Mouse (Mus musculus): ENCODE measurements around the gene Ldb2.

The Ldb2 gene

DNA sequence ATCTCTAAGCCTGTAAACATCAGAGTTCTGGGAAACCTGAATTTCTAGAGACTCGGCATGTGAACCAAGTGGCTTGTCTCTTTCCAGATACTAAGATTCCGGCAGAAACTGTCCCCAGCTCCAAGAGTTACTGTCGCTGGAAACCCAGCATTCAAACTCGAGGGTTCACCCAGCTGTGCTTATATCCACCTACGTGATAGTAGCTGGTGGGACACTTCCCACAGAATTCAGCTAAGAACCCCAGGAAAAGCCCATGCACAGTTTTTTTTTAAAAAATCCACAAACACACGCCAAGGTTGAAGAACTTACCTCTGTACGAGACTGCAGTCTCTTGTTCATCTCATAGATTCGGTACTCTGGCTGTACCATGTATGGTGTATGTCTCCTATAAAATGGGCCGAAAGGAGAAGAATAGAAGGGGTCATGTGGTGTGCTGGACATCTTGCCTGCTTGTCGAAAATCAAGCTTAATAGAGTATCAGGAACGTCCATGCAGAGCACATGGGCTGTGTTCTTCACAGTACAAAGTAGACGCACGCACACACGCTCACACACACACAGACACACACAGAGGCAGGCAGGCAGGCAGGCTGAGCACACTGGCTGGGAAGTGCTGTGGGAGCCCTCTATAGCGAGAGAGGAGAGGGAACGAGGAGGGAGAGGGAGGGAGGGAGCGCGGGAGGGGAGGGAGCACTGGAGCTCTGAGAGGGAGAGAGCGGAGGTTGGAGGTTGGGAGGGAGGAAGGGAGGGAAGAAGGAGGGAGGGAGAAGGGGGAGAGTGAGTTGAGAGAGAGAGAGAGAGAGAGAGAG, at the start of gene Ldb2:
Ldb2 (minus strand) TSS at position 628 of the 808 bp plus-strand sequence.
- 0 out of 2 replicates have a peak, but pooled peaks have one; percentile 36 for ATAC-seq (ENCODE audit: insufficient number of reproducible peaks, low FRiP score, low TSS enrichment)

DNA sequence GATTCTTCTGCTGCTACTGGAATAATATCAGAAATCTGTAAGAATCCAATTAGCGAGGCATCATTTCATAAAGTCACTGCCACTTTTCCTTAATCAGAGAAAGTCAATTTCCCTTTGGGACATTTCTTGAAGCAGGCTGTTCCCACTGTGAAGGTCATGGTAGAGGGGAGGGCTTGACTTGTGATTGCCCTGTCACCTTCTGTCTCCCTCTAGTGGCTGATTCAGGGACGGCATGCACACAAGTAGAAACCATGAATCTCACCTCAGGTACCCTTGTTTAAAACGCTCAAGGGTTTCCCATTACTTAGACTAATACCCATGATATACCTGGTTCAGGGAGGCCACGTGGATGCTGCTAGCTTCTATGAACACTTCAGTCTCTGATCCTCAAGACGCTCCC, 31.8 kb upstream of the Ldb2 start:
- no peak for ATAC-seq (ENCODE audit: insufficient number of reproducible peaks, low FRiP score, low TSS enrichment)

DNA sequence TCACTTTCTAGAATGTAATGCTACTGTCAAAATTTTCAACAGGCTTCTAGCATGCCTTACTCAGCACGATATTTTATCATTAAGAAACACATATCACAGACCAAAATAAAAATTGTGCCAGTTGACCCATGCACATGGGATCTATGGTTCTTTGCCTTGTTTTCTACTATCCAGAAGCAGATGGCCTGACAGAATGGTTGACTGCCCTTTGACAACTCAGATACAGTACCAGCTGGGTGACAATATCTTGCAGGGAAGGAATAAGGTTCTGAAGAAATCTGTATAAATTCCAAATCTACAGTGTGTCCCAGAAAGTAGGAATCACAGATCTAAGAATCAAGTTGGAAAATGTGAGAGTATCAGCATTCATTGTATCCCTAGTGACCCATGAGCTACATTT, 16.0 kb upstream of the Ldb2 start:
- ATAC-seq (ENCODE audit: insufficient number of reproducible peaks, low FRiP score, low TSS enrichment) = peak; percentile 40; the same call in 1 of the 2 replicates

DNA sequence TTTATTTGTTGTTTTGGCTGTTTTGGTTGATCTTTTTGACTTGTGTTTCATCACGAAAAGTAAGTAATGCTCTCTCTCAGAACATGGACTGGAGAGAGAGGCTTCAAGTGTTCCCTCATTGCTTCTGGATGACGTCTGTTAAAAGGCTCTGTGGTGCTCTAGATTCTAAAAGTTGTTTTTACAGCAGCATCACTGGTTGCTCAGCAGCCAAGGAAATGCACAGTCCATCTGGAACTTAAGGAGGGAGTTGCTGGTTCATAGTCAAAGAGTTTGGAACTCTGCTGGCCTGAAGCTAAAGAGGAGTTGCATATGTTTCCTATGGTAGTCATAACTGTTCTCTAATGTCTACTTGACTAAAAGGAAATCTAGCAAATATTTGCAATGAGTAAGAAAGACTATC, 6.5 kb upstream of the Ldb2 start:
- ATAC-seq (ENCODE audit: insufficient number of reproducible peaks, low FRiP score, low TSS enrichment) = no peak

DNA sequence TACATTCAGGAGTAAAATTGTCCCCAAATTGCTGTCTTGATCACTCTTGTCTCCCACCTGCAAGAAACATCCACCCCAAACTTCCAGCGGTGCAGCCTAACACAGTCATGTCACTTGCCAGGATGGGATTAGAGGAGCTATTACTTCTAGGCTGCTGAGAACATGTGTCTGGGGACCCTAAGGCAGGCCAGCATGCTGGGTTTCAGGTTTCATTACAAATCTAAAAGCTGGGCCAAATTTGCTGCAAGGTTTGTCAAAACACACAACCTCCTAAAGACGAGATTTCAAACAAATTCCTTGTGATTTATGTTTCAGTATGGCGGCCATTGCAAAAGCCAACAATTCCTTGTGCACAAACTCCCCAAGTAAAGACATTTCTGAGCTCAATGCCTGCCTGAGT, 1.6 kb upstream of the Ldb2 start:
- ATAC-seq (ENCODE audit: insufficient number of reproducible peaks, low FRiP score, low TSS enrichment) = no peak

DNA sequence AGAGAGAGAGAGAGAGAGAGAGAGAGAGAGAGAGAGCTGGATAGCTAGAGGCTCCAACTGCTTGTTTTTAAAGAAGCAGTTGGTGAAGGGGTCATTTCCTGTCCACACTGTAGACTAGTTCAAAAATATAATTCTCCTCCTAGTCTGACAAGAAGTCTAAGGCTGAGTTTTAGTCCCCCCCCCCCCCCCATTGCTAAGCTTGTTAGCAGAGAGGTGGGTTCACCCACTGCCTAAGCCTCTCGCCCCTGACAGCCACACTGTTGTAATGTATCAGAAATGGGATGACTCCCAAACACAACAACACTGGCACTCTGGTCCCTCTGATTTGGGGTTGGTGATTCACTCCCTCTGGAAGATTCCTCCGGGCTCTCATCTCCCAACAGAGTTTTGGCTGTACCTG, 381 bp upstream of the Ldb2 start:
- no peak for ATAC-seq (ENCODE audit: insufficient number of reproducible peaks, low FRiP score, low TSS enrichment)

DNA sequence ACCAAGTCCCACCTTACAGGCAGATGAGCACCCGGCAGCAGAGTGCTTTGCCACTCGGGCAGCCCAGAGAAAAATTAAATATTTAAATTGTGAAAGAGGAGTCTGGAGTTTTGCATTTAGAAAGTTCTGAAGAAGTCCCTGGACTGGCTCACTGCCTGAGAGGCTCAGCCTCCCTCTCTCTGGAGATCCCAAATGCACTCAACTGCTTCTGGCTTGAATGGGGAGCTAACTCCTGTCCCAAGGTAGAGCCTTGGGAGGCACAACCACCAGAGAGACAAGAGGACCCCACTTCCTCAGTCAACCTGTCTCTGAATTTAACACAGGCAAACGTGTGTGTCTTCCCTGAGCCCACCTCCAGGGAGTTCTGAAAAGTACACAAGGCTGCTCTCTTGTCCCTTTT, 987 bp downstream of the Ldb2 start:
- no peak for ATAC-seq (ENCODE audit: insufficient number of reproducible peaks, low FRiP score, low TSS enrichment)

DNA sequence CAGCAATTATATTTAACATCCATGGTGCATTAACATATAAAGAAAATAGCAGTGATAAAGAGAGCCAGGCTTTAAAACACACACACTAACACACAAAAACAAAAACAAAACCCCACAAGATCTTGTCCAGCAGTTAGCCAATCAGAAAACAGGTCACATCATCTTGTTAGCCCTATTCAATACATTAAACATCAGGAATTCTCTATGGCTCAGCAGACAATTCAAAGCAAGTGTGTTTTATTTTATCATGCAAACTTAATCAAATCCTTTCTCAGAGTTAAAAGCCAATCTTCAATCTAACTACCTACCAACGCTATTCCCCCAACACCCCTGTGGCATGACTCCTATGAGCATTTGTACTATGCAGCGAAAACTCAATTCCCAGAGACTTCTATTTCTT, 1.4 kb downstream of the Ldb2 start:
- ATAC-seq (ENCODE audit: insufficient number of reproducible peaks, low FRiP score, low TSS enrichment) = no peak

DNA sequence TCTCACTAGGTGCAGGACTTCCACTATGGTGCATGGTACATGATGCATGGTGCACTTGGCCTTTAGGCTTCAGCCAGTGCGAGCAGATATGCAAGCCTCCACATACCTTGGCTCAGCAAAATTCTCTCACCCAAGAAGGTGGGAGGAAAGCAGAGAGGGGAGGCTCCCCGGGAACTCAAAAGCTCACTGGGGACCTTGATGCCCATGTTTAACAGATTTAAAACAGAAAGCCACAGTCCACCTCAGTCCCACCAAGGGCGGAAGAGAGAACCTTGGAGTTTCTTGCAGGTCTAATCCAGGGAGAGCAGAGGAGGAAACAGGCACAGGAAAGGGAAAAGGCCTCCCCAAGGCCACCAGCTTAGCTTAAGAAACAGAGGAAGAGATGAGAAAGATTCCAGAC, 14.9 kb downstream of the Ldb2 start:
- no peak for ATAC-seq (ENCODE audit: insufficient number of reproducible peaks, low FRiP score, low TSS enrichment)

DNA sequence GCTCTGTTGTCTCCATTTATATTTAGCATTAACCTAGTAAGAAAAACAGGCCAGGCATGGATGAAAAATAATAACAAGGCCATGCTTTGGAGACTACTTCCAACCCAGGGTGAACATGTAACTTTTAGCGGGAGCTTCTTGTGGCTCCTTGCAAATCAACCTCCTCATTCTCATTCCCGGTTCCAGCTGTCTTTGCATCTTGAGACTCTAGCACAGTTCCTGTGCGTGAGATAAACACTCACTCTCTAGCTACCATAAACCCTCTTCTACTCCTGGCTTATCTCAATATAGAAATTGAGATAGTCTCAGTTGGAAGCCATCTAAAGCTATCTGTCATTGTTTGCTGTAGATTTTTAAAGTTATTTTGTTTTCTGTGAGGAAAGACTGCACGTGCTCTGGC, 20.1 kb downstream of the Ldb2 start:
- no peak for ATAC-seq (ENCODE audit: insufficient number of reproducible peaks, low FRiP score, low TSS enrichment)

DNA sequence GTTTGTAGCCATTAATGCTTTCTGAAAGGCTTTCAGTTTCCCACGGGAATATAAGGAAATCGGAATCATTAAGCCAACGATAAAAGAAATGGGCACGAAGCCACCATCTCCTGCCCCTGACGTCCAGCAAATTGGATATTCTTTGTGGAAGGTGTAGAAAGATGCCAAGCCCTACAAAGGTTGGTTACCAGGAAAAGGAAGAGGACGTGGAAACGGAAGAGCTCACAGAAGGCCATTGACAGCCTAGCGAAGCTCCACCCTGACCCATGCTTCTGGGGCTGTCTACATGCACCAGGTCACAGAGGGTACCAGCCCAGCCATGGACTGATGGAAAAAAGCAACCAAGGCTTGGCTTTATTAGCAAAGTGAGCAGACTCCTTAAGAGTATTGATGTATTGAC, 31.0 kb downstream of the Ldb2 start:
- no peak for ATAC-seq (ENCODE audit: insufficient number of reproducible peaks, low FRiP score, low TSS enrichment)

DNA sequence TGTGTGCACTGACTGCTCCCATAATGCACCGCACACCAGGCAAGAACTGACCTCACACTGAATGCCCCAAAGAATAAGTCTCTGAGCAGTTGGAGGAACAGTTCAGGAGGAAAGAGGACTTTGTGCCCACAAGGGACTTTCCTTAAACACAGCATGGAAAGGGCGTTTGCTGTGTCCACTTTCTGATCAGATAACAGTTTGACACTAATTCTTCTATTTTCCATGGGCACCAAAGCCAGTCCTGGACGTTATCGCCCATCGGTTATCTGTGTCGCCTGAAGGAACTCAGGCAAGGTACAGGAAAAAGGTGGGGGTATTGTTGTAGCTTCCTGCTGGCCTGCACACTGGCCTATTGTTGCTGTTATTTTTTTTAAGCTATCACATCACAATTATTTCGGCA, 34.6 kb downstream of the Ldb2 start:
- ATAC-seq (ENCODE audit: insufficient number of reproducible peaks, low FRiP score, low TSS enrichment) = no peak

DNA sequence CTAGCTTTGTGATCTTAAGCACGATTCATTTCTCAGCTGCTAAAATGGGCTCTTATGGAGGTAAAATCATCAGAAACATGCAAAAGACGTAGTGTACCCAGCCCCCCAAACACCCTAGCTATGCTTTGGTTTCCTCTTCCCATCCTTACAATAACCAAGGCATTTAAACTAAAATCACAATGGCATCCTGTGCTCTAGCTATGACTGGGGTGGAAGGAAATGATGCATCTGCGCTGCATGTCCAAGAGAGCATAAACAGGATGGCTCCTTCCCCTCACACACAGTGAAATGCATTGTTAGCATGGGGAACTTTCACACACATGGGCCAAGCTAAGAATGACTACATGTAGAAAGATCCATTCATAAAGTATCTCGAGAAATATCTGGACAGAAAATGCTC, 40.3 kb downstream of the Ldb2 start:
- no peak for ATAC-seq (ENCODE audit: insufficient number of reproducible peaks, low FRiP score, low TSS enrichment)

DNA sequence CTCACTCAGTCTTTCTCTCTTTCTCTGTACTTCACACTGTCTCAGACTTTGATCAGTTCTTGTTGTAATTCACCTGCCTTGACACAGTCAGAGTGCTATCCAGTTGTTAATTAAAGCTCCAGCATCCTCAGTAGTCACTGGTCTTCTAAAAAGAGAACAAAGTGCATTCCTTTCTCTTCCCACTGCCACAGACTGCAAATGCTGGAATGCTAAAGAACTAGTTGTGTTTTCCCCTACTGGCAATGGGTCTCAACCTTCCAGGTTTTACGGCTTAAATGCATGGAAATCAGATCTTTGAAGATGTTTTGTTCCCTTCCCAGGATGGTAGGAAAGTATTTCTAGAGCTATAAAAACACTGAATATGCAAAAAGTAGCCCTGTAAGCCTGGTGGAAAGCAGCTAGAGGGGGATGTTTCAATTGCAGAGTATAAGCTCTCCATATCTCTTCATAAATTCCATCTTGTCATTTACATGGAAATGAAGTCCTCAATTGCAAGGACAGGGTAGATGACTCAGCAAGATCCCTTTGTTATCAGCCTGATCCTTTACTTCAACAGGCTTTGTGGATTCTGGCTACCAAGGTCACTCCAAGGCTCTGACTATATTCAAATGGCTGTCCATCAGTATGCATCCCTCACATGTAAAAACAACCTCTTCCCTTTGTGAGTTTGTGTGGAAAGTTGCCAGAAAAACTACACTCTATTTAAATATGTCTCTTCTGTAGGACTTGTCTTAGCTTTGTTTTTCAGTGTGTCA, 45.1 kb downstream of the Ldb2 start:
- no peak for ATAC-seq (ENCODE audit: insufficient number of reproducible peaks, low FRiP score, low TSS enrichment)

DNA sequence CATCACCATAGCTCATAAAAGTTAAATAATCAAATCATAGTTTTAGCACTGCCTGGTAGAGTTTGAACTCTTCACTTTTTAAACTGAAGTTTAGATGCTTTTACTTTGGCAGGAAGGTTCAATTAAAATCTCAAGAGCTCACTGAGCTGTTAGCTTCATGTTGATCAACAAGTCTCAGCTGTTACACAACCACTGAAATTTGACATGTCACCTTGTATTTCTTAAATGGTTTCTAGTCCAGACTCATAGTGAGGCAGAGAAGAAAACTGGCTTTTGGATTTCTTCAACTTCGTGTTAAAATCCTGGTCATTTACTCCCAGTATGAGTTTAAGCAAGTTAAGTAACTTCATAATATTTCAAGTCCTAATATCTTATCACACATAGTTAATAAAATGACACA, 53.8 kb downstream of the Ldb2 start:
- no peak for ATAC-seq (ENCODE audit: insufficient number of reproducible peaks, low FRiP score, low TSS enrichment)

DNA sequence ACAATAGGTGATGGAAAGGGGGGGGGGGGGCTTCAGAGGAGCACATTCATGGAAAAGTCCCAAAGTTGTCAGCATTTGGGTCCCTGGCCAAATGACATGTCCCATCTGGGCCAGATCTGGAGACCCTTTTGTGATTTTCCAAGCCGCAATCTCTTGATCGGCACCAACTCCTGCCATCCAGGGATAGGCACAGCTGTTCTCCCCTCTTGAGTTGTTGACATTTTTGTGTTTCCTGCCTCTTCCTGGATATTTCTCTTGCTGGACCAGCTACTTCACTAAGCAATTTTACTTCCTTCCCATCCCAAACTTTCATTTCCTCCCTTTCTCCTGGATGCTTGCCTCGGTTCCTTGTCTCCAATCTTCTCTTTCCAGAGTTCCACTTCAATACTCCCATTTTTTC, 63.1 kb downstream of the Ldb2 start:
- ATAC-seq (ENCODE audit: insufficient number of reproducible peaks, low FRiP score, low TSS enrichment) = no peak

DNA sequence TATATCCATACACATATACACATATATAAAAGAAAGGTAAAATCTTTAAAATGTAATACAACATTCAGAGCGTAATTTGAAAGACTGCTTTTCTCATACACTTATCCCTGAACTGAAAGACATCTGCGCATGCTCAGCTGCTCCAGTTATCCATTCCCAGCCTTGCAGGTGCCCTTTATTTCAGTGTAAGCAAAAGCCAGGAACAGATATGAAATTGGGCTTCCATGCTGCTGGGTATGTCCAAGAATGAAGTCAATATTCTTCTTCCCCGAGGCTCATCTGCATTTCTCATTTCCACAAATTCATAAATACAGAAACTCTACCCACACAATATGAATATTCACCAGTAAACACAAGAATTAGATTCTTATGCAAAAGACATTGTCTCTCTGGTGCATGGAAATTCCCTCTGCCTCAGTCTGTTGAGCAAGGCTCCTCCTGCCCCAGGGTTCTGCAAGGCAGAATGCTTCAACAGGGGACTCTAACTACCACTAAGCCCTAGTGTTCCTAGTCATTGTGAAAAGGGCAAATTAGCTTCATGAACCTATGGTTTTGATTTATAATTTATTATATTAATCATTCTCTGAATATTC, 65.3 kb downstream of the Ldb2 start:
- no peak for ATAC-seq (ENCODE audit: insufficient number of reproducible peaks, low FRiP score, low TSS enrichment)

DNA sequence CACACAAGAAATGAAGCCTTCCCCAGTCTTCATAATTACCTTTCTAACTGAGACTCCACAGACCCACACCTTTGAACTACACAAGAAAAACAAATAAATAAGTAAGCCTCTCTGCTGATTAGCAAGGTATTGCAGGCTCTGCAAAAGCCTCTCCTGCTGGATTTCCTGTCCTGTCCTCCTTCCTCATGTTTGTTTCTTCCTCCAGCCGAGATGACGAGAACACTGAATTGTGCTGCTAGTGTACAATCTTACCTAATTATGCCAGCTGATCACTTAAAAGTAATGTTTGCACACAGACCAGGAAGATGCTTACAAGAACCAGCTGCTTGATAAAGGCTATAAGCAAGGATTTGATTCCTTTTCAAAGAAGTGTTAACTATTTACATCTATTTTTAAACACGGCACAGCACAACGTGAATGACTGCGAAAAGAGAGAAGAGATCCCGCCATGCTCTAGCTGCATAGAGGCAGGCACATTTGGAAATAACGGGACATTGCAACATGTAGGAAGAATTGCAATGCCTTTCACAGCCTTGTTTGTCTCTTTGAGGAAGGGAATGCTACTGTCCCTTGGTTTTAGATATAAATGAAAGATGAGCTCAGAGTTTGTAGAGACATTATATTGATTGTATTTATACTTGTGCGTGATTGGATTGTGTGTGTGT, 69.7 kb downstream of the Ldb2 start:
- no peak for ATAC-seq (ENCODE audit: insufficient number of reproducible peaks, low FRiP score, low TSS enrichment)

DNA sequence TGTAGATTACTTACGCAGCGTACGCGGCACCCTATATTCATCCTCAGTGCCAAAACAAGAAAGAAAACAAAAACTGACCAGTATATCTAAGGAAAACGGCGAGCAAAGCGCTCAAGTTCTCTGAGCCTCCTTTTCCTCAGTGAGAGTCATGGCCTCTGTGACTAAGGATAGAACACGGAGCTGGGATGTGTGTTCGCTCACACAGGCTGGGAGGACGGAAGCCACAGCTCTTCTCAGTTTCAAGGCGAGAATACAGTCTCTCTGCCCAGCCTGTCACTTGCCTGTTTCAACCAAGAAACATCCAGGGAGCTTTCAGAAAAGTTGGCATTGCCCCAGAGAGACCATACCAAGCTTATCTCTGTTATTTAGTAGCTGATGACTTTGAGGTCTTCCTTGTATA, 71.5 kb downstream of the Ldb2 start:
- ATAC-seq (ENCODE audit: insufficient number of reproducible peaks, low FRiP score, low TSS enrichment) = no peak

DNA sequence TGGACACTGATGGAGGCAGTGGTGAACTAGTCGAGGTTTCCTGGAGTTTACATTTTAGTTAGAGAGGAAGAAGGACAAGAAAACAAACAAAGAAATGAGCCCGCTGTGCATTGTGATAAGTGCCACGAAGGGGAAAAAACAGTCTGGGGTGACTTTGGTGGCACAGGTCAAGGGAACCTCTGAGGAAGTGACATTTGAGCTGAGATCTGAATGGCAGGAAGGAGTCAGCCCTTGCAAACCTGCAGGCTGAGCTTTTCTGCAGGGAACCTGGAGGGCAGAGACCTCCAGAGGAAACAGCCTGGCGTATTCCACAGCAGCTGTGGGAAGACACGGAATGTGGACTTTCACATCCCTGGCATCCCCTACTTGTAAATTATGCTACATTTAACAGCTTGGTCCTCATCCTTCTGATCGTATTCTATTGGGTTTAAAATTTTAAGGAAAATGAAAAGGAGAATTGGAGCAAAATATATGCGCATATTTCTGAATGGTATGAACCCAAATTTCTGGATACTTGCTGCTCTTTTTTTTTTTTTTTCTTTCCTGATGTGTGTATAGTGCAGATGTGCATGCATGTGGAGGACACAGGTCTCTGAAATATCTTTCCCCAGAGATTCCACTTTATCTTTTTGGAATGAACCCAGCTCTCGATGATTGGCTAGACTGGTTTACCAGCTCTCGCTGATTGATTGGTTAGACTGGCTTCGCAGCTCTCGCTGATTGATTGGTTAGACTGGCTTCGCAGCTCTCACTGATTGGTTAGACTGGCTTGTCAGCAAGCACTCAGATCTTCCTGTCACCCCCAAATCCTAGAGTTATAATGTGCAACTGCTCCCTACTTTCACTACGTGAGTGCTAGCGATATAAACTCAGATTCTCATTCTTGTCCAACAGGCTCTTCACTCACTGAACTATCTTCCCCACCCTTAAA, 72.7 kb downstream of the Ldb2 start:
- ATAC-seq (ENCODE audit: insufficient number of reproducible peaks, low FRiP score, low TSS enrichment) = no peak

All from cerebellum, adult (tissue).